Mouse (Mus musculus): ENCODE results near the gene Henmt1. TPM values are rescaled to one million over a fixed set of nuclear protein-coding genes. Genes with fewer than 3 reads are reported as not detected.

Henmt1 gene
- total RNA-seq, 2 experiments from 2014 or later = 1.8 to 2.7 TPM

DNA sequence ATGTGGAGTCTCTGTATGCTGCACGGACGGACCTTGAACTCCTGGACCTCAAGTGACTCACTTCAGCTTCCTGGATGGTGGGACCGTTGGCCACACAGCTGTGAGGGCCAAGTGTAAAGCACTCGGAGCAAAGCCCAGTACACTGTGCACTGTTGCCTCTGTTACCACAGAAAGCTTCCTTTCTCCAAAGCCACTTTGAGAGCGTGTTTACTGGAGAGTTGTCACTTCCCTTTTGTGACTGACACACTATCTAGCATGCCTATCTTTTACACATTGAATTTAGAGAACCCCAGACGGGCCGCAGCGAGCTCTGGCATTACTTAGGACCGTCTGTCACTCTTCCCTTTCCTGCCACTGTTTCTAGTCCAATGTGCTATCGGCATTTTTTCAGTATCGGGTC is 57.6 kb downstream of the Henmt1 start:
- DNase-seq (ENCODE audit: low spot score in 2 of 2) = no peak

DNA sequence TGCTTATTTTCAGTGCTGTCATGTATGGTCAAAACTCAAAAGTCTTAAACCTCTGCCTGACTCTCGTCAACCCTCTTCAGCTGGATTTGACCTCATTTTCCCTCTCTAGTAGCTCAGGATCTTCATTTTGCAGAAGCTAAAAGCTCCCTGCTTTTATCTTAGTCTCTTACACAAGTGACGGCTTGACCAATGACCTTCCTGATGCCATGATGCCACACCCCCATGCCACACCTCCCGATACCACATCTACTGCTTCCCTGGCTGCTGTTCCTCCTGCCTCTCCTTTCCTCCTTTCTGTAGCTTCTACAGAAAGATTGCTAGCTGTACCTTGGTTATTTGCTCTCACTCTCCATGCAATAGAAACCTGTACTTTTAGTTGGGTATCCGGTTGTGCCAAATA is 58.1 kb downstream of the Henmt1 start:
- no peak for DNase-seq (ENCODE audit: low spot score in 2 of 2)

DNA sequence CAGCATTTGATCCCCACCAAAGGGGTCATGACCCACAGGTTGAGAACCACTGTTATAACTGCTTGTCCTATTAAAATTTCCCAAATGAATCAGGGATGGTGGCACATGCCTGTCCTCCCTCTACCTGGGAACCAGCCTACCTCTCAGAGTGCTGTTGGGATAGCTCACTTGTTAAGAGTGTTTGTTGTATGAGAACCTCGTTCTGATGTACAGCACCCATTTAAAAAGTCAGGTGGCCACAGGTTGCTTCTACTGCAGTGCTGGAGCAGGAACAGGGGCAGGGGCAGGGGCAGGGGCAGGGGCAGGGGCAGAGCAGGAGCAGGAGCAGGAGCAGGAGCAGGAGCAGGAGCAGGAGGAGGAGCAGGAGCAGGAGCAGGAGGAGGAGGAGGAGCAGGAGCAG is 59.5 kb downstream of the Henmt1 start:
- no peak for DNase-seq (ENCODE audit: low spot score in 2 of 2)

DNA sequence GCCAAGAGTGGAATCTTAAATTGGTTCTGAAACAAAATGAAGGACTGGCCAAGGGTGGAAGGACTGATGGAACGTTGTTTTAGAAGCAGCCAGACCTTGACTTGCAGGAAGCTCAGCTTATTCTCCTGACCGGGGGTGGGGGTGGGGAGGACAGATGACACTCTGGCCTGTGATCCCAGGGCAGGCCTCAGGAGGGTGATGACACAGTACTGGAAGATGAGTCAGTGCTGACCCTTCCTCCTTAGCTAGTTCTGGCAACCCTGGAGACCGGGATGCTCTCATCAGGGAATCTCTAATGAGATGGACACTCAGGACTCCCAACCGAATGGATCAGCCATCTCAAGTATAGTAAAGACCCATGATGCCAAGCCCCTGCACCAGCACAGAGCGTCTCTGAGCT is 66.1 kb downstream of the Henmt1 start:
- DNase-seq (ENCODE audit: low spot score in 2 of 2) = no peak

DNA sequence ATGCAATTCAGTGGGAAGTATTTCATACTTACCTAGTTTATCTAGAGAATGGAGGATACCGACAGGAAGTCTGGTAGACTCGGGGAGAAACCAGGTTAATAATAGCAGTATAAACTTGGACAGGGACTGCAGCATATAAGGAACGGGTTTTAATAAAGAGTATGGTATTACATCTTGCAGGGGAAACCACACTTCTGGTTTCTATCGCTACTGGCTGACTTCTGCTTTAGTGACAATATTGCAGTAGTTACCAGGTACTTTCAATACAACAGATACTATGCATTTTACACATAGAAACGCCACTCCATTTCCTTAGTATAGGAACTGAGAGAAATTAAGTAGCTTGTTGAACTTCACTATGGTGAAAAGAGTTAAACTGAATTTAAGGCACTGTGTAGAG is 68.5 kb downstream of the Henmt1 start:
- no peak for DNase-seq (ENCODE audit: low spot score in 2 of 2)

Other genes with a start within 250 kb of the Henmt1 start
- gene Gpsm2, start 217.6 kb upstream of the Henmt1 start, total RNA-seq (2021) = 10 to 100 TPM; 13.5 to 20.4 TPM
- gene Aknad1, start 200.2 kb upstream of the Henmt1 start, total RNA-seq (2021) = not detected
- gene Stxbp3, start 99.3 kb upstream of the Henmt1 start, total RNA-seq (2021) = 10 to 100 TPM; 17.9 to 22.6 TPM
- gene Fndc7, start 49.9 kb upstream of the Henmt1 start, total RNA-seq (2021) = under 1 TPM in 1 of 2 experiments, not detected in 1; 0.07 TPM
- gene Prpf38b, start 28.1 kb upstream of the Henmt1 start, total RNA-seq (2021) = 10 to 100 TPM; 49.6 to 58.4 TPM
- gene Gm9857, start 572 bp downstream of the Henmt1 start, total RNA-seq (2021) = not detected
- 10 to 100 TPM; 55.8 to 57.1 TPM for gene Fam102b, start 87.7 kb downstream of the Henmt1 start, total RNA-seq (2021)
- not detected for gene Slc25a54, start 140.6 kb downstream of the Henmt1 start, total RNA-seq (2021)
- 1 to 10 TPM; 4.1 to 4.9 TPM for gene Slc25a24, start 183.3 kb downstream of the Henmt1 start, total RNA-seq (2021)

Data from layer of hippocampus, postnatal 10 days (tissue).